Comparison of ENCODE assay signal across 22 mouse cellular contexts in the genomic region with DNA sequence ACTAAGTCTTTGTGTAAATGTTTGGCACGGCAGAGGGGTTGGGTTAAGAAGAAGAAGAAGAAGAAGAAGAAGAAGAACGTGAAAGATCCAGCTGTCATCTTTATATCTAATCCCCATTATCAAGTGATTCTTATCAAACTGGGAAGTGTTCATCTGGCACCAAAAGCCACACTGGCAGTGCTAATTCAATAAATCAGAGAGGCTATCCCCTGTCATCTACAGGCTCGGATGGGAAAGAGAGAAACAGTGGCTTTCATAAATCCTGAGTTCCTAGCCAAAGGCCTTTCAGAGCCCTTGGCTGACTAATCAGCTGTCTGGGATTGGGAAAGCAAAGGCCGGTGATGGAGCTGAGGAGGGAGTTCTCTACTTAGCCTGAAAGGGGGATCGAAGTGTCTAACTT.
DNase-seq lines count a peak whose midpoint lies in the region.
"Had no signal": no experiment of that assay in that cellular context is flagged by ENCODE, and none has a peak within 500 bp of the region (broad histone marks: within the 10 kb centered on the region; RNA-seq: fewer than 3 reads in every experiment).

No protein-coding gene starts in this region.

- DNase-seq in gastrocnemius, adult 18-20 months (ENCODE audit: low spot score) = peak; percentile 15
- no peak for DNase-seq in gastrocnemius, adult 8-10 months (ENCODE audit: low spot score in 2 of 2)
- DNase-seq in heart, adult 9 months (ENCODE audit: low spot score in 2 of 2) = peak; percentile 46 to 47
- DNase-seq in heart, postnatal 4 days = no peak
- peak; percentile 18 for DNase-seq in 3T3-L1 (ENCODE audit: low read depth, low spot score)
- peak; percentile 28 for DNase-seq in adipocyte (ENCODE audit: low spot score)
- no peak for DNase-seq in right cerebral cortex, postnatal 14 days
- no peak for DNase-seq in thymus, postnatal 25 days
- DNase-seq: adrenal gland, adult 8-10 months; cerebellum, adult 9-11 months; embryo, embryonic 11 days; gastrocnemius, postnatal 25 days; heart, postnatal 10 days; kidney, adult 2 months; kidney, postnatal 4 days; layer of hippocampus, adult 9-11 months; liver, embryonic 13.5 days; lung, adult 18-20 months; lung, postnatal 4 days; right cerebral cortex, adult 18-20 months; thymus, adult 2 months; thymus, postnatal 4 days had no signal

Comparison
In these comparisons a context has a peak if more than half of its experiments do, and no peak if none do; other contexts are left out.
1. DNase-seq: peak in gastrocnemius, adult 18-20 months (single experiment), heart, adult 9 months (2 of 2), 3T3-L1 (single experiment) and adipocyte (single experiment); none in gastrocnemius, adult 8-10 months (0 of 2), heart, postnatal 4 days (single experiment), right cerebral cortex, postnatal 14 days (single experiment) and thymus, postnatal 25 days (single experiment).